Mouse (Mus musculus): Measurements from ENCODE around the gene Ssr4.
"Not testable (repeated sequence)": the region's sequence is repeated elsewhere in the genome, so short reads cannot be mapped to it uniquely, and the experiment has no call there.

Ssr4 gene

DNA sequence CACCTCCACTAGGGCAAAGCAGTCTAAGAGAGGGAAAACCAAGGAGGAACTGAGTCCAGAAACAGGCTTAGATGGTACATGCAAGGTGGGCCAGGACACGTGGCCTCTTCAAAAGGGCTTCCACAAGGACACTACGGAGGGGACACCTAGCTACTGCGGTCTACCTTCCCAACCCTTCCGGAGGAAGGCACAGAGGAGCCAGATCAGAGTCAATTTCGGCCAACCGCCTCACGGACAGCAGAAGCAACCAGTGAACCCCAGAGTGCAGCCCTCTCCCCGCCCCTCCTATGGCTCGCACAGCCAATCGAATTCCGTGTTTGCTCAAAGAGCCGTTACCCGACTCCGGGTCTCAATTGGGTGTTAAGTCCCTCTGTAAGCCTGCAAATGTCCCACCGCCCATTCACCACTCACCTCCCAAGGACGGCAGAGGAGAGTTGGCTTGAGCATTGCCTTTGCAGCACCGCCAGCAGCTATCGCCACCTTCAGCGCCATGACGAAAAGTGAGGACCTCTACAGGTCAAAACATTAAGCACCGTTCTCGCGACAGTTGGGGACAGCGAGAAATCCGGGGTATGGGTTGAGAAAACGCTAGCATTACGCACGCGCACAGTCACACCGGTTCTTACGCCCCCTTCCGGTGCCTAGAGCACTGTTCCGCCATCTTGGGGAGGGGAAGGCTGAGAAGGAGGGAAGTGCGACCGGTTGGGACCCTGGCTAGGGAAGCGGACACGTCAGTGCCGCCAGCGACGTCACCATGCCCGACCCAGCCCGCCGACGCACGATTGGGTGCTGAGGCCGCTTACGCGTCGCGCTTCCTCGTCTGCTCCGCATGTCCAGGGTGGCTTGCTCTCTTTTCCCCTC, at the start of gene Ssr4, which contains the start of gene Idh3g:
TSS of gene Ssr4 (plus strand) at position 665 of the 861 bp plus-strand sequence.
TSS of gene Idh3g (minus strand) at position 534 of the 861 bp plus-strand sequence.
- peak; percentile 95 for DNase-seq

DNA sequence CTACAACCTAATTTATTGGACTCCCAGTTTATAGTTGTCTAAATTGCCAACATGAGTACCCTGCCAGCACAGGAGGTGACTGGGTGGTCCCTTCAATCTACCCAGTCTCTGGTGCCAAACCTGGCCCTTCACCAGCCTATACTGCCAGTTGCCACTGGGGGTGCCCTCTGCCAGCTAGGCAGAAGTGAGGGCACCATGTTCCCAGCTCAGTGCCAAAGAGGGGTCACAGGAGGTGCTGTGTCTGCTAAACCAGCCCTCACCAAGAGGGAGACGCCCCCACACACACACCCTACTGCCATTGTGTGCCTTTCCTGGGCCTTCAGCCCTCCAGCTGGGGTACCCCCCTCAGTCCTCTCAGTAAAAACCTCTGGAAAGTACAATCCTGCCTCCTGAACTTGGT, 48.7 kb upstream of the Ssr4 start:
- DNase-seq = no peak

DNA sequence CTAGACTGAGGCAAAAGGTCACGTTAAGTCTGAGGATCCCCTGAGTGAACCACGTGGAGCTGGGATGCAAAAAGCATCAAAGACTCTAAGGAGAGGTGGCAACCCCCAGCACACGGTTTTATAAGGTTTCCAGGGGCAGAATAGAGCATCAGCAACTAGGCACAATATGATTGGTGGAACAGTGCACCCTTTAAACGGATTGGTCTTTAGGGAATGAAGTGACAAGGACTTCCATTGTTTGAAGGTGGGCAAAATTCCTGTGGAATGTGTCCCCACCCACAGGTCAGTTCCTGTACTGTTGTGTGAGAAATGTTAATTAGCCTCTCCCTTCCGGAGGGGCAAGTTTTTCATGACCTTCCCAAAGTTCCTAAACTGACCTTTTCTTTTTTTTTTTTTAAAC, 47.7 kb upstream of the Ssr4 start:
- no peak for DNase-seq

DNA sequence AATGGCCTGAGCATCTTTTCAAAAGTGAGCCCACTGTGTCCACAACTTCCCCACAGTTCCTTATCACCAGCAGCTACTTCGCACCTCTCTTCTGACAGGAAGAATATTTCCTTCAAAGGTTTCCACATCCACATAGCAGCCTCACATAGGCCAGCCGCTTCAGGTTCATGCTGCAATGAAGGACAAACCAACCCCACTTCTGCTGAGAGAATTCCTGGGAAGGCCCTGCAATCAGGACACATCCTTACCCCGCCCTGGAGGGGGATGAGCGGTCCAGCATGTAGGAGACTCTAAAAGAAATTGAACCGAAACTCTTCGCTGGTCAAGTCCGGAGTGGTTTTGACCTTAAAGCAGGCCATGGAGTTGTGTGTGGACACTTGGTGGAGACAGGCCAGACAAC, 47.0 kb upstream of the Ssr4 start:
- not testable (repeated sequence) for DNase-seq

DNA sequence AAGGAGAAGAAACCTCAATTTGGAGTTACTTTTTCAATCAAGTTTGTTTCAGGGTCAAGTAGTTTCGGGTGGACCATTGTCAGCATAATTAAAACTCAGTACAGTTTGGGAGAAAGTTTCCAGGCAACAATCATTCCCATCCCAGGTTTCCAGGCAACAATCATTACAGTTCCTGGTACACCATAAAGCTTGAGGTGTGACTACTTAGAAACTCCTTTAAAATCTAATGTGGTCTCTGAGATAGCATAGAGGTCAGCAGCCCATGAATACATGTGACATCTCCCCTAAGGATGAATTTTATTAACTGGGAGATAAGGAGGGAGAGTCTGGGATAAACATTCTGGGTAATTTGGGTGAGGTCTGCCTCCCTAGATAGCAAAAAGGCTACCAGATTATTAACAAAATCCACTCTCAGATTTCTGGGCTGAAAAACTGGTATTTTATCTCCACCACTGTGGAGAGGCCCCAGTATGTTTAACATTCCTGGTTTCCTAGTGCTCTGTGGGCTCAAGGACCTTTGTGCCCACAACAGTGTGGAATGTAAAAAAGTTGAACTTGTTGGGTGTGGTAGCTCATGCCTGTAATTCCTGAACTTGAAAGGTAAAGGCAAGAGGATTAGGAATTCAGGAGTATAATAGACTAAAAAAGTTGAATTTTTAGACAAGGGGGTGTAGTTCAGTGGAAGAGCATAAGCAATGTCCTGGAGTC, 41.9 kb upstream of the Ssr4 start:
- DNase-seq = no peak

DNA sequence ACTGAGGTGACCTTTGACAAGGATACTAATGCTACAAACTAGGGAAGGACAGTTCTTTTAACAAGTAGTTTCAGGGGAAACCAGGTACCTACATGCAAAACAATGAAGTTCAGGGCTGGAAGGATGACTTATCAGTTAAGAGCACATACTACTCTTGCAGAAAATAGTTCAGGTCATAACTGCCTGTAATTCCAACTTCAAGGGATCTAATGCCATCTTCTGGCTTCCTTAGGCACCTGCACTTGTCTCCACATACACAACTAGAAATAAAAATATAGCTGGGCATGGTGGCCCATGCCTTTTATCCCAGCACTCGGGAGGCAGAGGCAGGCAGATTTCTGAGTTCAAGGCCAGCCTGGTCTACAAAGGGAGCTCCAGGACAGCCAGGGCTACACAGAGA, 37.9 kb upstream of the Ssr4 start:
- no peak for DNase-seq

DNA sequence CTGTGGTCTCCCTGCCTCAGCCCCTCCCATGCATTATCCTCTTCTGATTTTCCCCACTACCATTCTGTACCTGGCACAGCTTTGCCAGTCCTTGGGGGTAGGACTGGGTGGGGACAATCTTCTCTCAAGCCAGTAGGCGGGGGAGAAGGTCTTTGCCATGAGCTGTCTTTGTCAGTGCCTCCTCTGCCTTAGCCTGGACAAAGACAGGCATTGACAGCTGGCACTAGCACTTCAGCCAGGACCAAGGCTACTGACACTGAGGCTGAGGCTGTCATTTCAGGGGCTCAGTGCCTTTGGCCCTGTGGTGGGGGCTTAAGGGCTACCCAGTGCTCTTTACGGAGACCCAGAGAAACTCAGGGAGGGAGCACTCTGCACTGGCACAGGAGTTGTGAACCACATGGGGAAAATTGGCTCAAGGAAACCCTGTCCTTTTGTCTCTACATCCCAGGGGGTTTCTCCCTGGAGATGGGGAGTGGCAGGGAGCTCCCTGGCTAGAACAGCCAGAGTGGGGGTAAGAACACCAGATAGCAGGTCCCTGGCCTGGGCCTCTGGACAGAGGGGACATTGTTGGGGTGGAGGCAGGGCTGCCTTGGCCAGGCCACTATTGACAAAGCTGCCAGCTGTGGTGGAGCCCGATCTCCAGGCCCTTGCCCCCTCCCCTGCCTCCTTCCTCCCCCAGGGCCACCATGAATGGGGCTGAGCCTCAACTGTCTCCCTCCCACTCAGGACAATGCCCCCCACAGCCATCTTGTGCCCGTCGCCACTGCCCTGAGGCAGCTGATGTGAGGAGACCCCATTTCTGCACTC, 30.3 kb upstream of the Ssr4 start, which contains the start of gene Plxnb3:
TSS of gene Plxnb3 (plus strand) at position 757 of the 807 bp plus-strand sequence.
- no peak for DNase-seq

DNA sequence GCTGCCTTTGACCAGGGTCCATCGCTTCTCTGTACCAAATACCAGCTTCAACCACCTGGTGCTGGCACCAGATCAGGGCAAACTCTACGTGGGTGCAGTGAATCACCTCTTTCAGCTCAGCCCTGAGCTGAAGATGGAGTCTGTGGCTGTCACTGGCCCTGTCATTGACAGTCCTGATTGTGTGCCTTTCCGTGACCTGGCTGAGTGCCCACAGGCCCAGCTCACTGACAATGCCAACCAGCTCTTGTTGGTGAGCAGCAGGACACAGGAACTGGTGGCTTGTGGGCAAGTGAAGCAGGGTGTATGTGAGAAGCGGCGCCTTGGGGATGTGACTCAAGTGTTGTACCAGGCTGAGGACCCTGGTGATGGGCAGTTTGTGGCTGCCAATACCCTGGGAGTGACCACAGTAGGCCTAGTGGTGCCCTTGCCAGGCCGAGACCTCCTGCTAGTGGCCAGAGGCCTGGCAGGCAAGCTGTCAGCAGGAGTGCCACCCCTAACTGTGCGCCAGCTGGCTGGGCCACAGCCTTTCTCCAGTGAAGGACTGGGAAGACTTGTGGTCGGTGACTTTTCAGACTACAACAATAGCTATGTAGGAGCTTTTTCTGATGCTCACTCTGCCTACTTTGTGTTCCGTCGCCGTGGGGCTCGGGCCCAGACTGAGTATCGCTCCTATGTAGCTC, 28.1 kb upstream of the Ssr4 start:
- peak; percentile 69 for DNase-seq

DNA sequence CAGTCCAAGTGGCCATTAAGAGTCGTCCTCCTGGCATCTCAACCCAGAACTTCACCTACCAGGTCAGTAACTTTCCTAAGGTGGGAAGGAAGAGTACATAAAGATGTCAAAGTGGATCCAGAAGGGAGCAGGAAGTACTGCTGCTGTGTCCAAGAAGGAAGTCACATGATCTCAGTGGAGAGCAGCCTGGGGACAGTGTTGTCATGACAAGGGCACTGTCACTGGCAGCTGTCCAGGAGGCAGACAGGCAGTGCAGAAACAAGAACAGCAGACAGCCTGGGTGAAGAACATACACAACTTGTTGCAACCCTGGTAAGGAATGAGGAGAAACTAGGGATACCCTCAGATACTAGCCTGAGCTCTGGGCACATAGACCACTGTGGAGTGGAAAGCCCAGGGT, 21.5 kb upstream of the Ssr4 start:
- DNase-seq = no peak

DNA sequence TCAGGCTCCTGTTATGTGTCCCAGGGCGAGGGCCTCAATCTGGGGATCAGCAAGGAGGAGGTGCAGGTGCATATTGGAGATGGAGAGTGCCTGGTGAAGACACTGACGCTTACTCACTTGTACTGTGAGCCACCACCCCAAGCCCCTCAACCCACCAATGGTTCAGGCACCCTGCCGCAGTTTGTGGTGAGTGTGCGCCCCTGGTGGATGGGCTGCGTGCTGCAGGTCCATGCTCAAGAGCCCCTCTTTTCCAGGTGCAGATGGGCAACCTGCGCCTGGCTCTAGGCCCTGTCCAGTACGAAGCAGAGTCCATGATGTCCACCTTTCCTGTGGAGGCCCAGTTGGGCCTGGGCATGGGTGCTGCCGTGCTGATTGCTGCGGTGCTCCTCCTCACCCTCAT, 19.6 kb upstream of the Ssr4 start:
- DNase-seq = no peak

DNA sequence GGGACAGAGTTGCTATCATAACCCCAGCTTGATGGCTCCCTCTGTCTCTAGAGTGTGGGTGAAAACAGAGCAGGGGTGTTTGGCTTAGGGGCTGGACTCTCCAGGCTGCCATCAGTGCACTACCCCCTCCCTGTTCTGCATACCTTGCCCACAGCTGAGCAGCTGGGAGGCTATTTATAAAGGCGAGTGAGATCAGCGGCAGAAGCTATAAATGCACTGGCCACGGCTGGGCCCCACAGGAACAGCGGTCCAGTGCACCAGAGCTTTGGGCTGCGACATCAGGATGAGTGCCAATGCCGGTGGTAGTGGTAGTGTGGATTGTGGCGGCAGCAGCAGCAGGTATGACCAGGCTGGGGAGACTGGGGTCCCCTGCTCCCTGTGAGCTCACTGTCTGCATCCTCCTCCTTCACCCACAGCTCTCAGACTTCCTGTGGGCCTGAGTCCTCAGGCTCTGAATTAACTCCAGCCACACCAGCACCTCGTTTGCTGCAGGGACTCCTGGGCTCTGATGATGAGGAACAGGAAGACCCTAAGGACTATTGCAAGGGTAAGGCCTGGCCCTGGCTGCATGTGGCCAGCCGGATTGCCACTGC, 12.6 kb upstream of the Ssr4 start, which contains the start of gene Srpk3:
TSS of gene Srpk3 (plus strand) at position 238 of the 593 bp plus-strand sequence.
- no peak for DNase-seq

DNA sequence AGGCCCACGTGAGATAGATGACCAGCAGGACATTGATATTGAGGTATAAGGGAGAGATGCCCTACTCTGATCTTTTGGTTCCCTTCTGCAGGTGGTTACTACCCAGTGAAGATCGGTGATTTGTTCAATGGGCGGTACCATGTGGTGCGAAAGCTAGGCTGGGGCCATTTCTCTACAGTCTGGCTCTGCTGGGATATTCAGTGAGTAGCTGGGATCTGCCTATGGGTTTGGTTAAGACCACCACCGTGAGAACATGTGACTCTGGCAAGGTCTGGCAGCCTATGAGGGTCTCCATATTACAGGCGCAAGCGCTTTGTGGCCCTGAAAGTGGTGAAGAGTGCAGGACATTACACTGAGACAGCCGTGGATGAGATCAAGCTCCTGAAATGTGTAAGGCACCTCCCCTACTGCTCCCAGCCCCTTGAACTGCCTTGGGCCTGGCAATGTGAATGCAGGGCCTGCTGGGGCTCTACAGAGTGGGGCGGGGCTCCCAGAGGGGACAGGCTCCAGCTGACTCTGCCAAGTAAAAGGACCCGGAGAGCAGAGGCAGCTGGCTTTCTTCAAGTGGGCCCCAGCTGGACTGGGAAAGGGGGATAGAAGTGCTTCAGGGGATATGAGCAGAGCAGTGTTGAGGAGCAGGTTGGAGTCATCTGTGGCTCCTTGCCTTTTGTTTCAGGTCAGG, 11.9 kb upstream of the Ssr4 start:
- no peak for DNase-seq

DNA sequence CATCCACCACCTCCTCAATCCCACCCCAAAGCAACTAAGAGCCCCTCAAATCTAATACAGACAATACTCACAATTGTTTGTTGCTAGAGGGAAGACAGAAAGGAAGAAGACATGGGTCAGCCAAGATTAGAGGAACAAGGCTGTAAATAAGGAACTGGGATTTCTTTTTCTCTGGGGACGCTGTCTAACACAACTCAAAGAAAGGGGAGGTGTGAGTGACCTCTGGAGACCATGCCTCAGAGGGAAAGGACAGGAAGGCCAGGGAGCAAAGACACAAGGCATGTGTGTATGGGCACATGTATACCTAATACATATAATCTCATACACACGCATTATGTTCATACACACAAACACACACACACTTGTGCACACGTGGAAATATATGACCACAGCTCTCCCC, 4.6 kb upstream of the Ssr4 start:
- no peak for DNase-seq

DNA sequence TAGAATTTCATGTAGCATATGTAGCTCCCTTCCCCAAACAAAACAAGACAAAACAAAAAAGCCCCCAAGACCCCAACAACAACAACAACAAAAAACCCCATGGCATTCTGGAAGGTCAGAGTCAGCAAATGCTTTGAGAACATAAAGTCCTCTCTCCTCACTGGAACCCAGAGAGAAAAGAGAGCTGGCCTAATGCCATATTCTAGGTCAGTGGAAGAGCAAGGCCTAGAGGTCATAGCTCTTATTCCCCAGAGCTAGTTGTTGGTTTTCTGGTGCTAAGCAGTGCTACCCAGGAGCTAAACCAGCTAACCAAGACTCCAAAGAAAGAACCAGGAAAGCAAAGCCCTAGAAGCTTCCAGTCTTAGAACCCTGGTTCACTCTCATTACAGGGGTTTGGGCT, 1.2 kb upstream of the Ssr4 start:
- DNase-seq = no peak

DNA sequence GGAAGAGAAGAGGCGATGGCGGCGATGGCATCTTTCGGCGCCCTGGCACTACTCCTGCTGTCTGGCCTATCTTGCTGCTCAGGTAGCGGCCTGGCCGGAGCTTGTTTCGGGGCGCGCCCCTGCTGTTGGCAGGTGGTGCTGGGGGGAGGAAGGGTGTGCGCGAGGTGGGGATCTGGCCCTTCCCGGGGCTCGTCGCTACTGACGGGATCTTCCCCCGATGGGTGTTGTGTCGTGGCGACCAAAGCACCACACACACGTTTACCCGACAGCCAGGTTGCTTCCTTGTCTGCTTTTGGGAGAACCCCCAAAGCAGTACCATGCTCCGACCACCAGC, 364 bp downstream of the Ssr4 start:
- no peak for DNase-seq

DNA sequence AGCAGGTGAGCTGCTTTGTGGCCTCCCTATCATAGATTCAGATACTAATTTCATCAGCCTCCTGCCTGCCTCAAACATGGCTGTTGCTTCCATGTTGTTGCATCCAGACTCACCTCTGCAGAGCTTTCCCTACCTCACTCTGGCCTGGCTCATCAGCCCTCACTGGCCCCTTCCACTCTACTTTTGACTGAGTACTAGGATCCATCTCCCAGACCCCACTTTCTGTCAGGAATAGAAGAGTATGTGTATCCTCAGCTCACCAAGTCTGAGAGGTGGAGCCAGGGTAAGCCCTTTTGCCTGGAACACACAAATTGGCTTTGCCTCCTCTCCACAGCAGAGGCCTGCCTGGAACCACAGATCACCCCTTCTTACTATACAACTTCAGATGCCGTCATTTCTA, 1.7 kb downstream of the Ssr4 start:
- DNase-seq = no peak

DNA sequence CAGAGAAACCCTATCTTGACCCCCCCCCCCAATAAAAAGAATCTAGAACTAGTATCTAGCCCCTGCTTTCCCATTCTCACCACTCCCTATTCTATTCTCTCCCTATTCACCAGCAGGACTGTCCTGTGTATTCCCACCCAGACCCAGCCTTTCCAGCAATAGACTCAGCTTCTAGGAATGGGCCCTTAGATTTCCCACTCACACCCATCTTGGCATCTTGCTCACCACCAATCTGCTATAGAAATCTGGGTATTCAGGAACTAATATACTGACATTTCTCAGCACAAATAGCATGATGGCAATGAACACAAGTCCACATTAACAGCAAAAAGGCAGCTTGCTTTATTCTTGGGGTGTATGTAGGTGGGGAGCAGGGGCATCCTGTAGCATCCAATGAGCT, 6.2 kb downstream of the Ssr4 start:
- no peak for DNase-seq

DNA sequence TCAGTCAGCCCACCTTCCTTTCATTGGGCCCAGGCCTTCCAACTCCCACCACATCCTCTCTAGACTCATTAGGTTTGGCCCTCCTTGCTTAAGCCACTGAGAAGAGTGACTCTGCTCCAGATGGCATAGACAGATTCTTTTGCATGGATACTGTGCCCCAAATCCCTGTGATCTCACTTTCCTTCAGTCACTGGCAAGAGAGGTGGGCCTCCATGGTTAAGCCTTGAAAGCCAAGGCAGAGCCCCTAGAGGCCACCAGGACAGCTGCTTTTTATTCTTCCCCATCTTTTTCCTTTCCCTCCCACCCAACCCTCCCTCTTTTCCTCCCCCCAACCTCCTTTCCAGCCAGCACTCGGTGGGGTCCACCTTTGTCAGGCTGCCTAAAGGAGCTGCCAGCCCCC, 6.7 kb downstream of the Ssr4 start:
- no peak for DNase-seq

DNA sequence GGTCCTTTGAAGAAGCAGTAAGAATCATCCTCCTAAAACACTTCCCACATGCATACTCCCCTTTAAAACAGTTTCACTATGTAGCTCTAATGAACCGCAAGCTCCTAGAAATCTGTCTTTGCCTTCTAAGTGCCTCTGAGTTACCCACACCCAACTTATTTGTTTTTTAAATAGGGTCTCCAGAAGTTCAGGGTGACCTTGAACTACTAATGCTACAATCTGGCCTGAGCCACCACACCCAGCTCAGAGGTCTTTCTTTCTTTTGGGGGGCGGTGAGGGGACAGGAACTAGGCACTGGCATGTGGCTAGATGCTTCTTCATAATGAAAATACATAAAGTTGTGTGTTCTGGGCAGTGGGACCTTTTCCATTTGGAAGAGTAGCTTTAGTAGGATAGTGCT, 10.7 kb downstream of the Ssr4 start:
- DNase-seq = no peak

DNA sequence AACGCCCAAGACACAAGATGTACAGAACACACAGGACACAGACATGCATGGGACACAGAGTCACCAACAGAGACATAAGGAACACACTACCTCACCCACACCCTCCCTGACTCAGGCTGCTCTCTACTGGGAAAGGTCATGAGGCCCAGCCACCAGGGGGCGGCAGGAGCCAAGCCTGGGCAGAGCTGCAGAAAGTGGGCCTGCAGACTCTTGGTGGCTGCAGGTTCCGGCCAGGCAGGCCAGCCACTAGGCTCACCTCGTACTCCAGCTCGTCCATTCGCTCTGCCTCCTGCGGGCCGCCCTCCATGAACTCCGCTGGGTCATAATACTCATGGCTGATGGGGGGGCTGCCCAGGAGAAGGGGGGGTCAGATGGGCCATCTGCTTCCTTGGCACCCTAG, 11.7 kb downstream of the Ssr4 start:
- peak; percentile 86 for DNase-seq

DNA sequence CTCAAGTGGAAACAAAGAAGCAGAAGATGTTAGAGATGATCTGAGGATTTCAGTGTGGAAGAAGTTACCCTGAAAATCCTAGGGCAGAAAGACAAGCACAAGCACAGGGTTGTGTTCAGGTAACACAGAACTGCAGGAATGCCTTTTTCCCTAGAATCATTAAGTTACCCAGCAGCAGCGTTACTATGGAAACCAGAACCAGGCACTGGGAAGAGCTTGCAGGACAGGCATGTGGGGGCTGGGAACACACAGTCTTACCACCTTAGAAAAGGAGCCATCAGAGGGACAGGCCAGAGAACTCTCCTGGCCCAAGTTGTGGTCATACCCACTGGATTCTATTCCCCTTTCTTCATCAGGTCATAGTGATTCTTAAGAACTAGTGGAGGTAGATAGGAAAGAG, 19.0 kb downstream of the Ssr4 start:
- no peak for DNase-seq

DNA sequence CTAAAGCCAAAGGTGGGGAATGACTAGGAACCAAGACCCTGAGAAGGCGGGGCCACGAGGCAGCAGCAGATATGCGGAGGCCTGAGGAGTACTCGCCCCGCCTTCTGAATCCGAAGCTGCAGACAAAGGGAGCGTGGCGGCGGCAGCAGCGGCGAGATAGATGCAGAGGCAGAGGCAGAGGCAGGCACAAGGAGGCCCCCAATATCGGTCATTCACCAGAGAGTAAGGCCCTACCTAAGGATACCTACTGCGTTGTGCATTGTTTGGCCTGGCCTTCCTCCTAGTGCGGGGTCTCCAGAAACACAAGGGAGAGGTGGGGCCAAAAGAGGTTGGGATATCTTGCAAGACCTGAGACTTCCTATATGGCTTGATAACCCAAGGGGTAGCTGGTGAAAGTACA, 28.2 kb downstream of the Ssr4 start:
- no peak for DNase-seq
